Mouse (Mus musculus) brain, embryonic 14.5 days (tissue): ENCODE data around the gene Mrpl52.

Experiments used
- CTCF ChIP-seq: fragments of 200-500 bp; IDR thresholded peaks from 2 replicates; pipeline ENCODE4 v1.5.1; 2012; ENCODE audit warnings: inconsistent platforms, mild to moderate bottlenecking, moderate library complexity, borderline replicate concordance; ENCODE audit not compliant: insufficient read depth, insufficient read length; ENCODE audit errors: extremely low read depth
- POLR2A ChIP-seq: fragments of 200-500 bp; IDR thresholded peaks from 2 replicates; pipeline ENCODE4 v1.6.1; 2012; ENCODE audit warnings: mild to moderate bottlenecking, inconsistent platforms, borderline replicate concordance; ENCODE audit not compliant: poor library complexity, insufficient read depth, insufficient read length, severe bottlenecking; ENCODE audit errors: extremely low read depth

DNA sequence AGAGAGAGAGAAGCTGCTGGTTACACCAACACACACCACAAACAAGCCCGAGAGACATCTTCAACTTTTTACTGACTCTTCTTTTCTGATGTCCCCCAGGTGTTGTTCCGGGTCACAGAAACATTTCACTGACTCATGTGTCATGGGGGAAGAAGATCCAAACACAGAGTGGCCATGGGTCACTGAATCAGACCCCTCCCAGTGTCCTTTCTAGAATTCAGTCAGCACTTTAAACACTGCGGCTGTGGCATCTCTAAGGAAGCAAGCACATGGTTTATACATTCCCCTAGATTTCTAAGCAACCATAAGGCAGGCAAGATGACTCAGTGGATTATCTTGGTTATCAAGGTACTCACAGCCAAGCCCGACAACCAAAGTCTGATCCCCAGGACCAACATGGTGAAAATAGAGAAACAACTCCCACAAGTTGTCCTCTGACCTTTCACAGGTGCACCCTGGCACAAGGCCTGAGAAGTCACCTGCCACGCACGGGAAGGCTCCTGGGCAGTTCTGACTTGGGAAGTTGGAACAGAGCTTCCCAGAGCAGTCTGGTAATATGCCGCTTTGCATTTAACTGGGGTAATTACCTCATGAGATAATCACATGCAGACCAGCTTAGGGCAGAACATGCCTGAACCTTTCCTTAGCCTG lies 40.6 kb upstream of the Mrpl52 start:
- TF ChIP-seq CTCF (no peak), POLR2A (no peak)
